Mouse (Mus musculus) liver, postnatal 0 days (tissue): ENCODE results near the gene Ehd4.

Experiments
- CTCF ChIP-seq: sonication (generic); IDR thresholded peaks from 2 replicates; pipeline ENCODE4 v1.5.1; 2016; ENCODE audit warnings: antibody characterized with exemption, low read depth
- EP300 ChIP-seq: IDR thresholded peaks from 2 replicates; pipeline ENCODE4 v1.6.1; 2016; ENCODE audit warnings: antibody characterized with exemption, low read depth, mild to moderate bottlenecking

DNA sequence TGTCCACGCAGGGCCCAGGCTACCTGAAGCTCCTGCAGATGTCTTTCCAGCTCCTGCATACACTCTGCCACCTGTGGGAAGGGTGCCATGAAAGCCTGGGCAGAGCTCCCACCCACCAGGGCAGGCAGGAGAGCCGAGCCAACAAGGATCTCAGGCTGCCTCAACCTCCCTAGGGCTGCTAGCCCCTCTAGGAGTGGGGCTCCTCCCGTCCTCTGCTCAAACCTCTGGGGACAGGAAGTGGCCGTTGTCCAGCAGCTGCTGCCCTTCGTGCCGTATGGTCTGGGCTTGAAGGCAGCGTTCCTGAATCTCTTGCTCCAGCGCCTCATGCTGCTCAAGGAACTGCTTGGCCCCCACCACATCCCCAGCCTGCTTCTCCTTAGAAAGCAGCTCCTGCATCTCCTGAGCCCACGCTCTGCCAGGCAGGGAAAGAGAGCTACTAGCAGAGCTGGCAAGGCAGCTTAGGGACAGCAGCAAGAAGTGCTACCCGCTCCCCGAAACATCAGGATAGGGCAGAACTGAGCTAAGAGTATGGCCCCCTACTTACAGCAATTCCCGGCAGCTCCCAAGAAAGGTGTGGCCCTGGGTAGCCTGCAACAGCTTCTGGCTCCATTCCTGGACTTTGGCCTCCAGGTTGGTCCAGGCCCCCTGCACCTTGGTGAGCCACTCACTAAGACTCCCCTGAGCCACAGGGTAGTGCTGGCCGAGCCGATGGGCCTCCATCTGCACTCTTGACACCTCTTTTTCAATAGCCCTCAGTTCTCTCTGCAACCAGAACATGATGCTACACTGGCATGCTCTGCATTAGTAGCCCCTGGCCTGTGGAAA is 107.7 kb downstream of the Ehd4 start:
- no peak for TF ChIP-seq CTCF
- TF ChIP-seq EP300 = no peak
